Mouse (Mus musculus) kidney, adult 2 months (tissue): Measurements from ENCODE around the gene Rgl3. TPM values are rescaled to one million over a fixed set of nuclear protein-coding genes. Genes with fewer than 3 reads are reported as not detected.

Experiments used
- DNase-seq: peaks from one replicate; pipeline ENCODE4 v3.0.0; 2021
- H3K27ac ChIP-seq: fragments of 200-500 bp; 2 replicates; pipeline ENCODE4 v1.5.1; 2012; ENCODE audit warnings: low read depth, low read length, control low read depth, inconsistent platforms; ENCODE audit not compliant: insufficient read depth
- H3K27me3 ChIP-seq: fragments of 200-500 bp; replicated peaks from 2 replicates; pipeline ENCODE4 v1.6.1; 2012; ENCODE audit warnings: mild to moderate bottlenecking, moderate library complexity, low read length, inconsistent platforms; ENCODE audit not compliant: control insufficient read depth, insufficient read depth
- H3K36me3 ChIP-seq: fragments of 200-500 bp; 2 replicates; pipeline ENCODE4 v1.6.1; 2012; ENCODE audit warnings: mild to moderate bottlenecking, moderate library complexity, low read length, inconsistent platforms; ENCODE audit not compliant: control insufficient read depth, insufficient read depth
- H3K4me1 ChIP-seq: fragments of 200-500 bp; 2 replicates; pipeline ENCODE4 v1.6.1; 2011; ENCODE audit warnings: low read length; ENCODE audit not compliant: control insufficient read depth, insufficient read depth
- H3K4me3 ChIP-seq: fragments of 200-500 bp; 2 replicates; pipeline ENCODE4 v1.5.1; 2011; ENCODE audit warnings: mild to moderate bottlenecking, low read depth, low read length, control low read depth; ENCODE audit not compliant: insufficient read depth
- CTCF ChIP-seq: fragments of 200-500 bp; conservative IDR thresholded peaks from 2 replicates; pipeline ENCODE4 v1.5.1; 2011; ENCODE audit warnings: low read depth, mild to moderate bottlenecking, control low read depth, low read length, moderate library complexity, mixed read lengths; ENCODE audit not compliant: insufficient read depth, insufficient read length
- POLR2A ChIP-seq: fragments of 200-500 bp; IDR thresholded peaks from one replicate; pipeline ENCODE4 v1.6.1; 2011; ENCODE audit warnings: low read depth, low read length, control low read depth
- WGBS: fragments of 180-500 bp; shearing (Covaris S2); methylation state at CpG from one replicate; pipeline ENCODE4 v1.1.7; 2018; 5-methylcytosine and 5-hydroxymethylcytosine counted together
- polyA plus RNA-seq: library from polyadenylated mRNA; depleted of rRNA; stranded (reverse); fragments of >200 nt; gene quantifications from 2 replicates; pipeline ENCODE4 v1.2.3, GENCODE M21; 2012; rRNA removed

Gene Rgl3
- 88.2 and 111 TPM in 2 replicates for polyA plus RNA-seq

GRCm38 (mm10) chr9:21989230-21990110 lies at the start of gene Rgl3:
Rgl3 (minus strand) TSS chr9:21989446.
- peak; percentile 88 for DNase-seq
- 1% methylated on average over 42 of the region's 42 CpGs for WGBS
- H3K36me3 ChIP-seq, result no peaks in the 10 kb centered on the region
- H3K4me3 ChIP-seq, result peak within 1 kb of the TSS; percentile 92
- peaks cover 7% of the 10 kb centered on the region for H3K4me1 ChIP-seq
- TF ChIP-seq CTCF (no peak), POLR2A (peak; percentile 39)
- H3K27me3 ChIP-seq, result no peaks in the 10 kb centered on the region
- peak within 1 kb of the TSS; percentile 96 for H3K27ac ChIP-seq

GRCm38 (mm10) chr9:22037826-22038225 lies 48.6 kb upstream of the Rgl3 start:
- TF ChIP-seq POLR2A (no peak), CTCF (no peak)
- Histone ChIP-seq H3K4me1 (no peaks in the 10 kb centered on the region), H3K27me3 (no peaks in the 10 kb centered on the region), H3K36me3 (no peaks in the 10 kb centered on the region), H3K4me3 (no peak overlapping the region), H3K27ac (no peak overlapping the region)
- peak; percentile 41 for DNase-seq
- 57% methylated on average over 10 of the region's 10 CpGs for WGBS

DNA sequence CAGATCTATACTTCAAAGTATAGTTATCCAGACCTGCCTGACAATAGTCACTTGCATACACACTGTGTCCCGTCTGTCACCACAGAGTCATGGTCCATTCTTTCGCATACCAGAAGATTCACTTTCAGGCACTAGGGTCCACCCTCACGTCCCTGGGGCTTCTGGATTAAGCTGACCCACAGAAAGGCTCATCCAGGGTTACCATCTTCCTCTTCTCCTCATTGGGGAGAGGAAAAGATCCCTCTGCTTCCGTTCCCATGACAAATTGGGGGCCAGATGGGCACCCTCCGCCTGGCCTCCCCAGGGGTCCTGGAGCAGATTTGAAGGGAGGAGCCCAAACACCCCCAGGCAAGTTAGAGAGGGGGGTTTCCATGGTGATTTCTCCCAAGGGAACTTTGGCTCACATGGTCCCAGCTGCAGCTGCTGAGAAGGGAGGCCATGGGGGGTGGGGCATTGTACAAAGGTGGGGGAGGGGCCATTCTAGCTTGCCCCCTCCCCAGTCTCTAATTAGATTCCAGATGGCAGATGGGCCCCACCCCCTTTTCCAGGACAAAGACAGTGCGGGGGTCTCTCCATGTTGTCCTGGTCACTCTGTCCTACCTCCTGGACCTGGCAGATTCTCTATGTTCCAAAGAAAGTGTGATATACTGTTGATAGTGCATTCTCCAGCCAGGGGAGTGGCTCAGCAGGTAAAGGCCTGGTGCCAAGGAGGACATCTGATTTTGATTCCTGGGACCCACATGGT lies 46.2 kb upstream of the Rgl3 start:
- Histone ChIP-seq H3K4me1 (no peaks in the 10 kb centered on the region), H3K4me3 (no peak overlapping the region), H3K36me3 (no peaks in the 10 kb centered on the region), H3K27ac (no peak overlapping the region), H3K27me3 (no peaks in the 10 kb centered on the region)
- DNase-seq, result no peak
- WGBS, result 63% methylated on average over 6 of the region's 6 CpGs
- TF ChIP-seq POLR2A (no peak), CTCF (no peak)

DNA sequence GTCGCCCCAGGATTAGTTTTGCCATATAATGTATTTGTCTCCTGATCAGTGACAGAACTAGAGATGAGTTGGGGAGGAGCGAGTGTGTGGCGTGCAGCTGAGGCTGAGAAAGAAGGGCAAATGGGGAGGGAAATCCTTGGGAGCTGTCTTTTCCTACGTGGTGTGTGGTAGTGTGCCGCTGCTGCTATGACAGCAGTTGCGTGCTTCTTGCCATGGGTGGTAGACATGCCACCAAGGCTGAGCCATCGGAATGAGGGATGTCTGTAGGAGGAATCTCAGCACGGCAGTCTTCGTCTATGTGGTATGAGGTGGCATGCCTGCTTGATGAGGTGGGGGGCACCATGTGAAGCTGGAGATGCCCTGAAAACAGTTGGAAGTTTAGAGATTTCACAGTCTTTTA lies 41.1 kb upstream of the Rgl3 start:
- Histone ChIP-seq H3K36me3 (no peaks in the 10 kb centered on the region), H3K4me3 (no peak overlapping the region), H3K27me3 (no peaks in the 10 kb centered on the region), H3K27ac (no peak overlapping the region), H3K4me1 (no peaks in the 10 kb centered on the region)
- 93% methylated on average over 9 of the region's 9 CpGs for WGBS
- DNase-seq, result no peak
- no peak for TF ChIP-seq CTCF

DNA sequence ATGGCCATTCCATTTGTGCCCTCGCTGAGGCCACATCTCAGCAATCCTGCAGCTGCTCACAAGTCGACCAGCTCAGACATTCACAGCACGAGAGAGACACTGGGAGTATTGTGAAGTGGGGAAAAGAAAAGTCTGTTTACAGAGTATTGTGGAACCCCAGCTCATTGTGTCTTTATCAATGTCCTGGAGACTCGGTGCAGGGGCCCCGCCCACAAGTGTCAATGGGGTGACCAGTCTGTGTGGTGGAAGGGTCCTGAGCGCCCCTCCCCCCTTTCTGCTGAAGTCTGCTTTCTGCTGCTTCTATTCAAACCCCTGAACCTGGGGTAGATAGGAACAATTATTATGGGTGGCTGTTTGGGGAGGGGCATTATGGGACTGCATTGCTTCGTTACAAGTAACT lies 39.2 kb upstream of the Rgl3 start:
- no peaks in the 10 kb centered on the region for H3K36me3 ChIP-seq
- TF ChIP-seq POLR2A (no peak), CTCF (no peak)
- WGBS, result 65% methylated on average over 7 of the region's 7 CpGs
- no peaks in the 10 kb centered on the region for H3K4me1 ChIP-seq
- no peak overlapping the region for H3K27ac ChIP-seq
- no peak overlapping the region for H3K4me3 ChIP-seq
- DNase-seq, result no peak
- no peaks in the 10 kb centered on the region for H3K27me3 ChIP-seq

DNA sequence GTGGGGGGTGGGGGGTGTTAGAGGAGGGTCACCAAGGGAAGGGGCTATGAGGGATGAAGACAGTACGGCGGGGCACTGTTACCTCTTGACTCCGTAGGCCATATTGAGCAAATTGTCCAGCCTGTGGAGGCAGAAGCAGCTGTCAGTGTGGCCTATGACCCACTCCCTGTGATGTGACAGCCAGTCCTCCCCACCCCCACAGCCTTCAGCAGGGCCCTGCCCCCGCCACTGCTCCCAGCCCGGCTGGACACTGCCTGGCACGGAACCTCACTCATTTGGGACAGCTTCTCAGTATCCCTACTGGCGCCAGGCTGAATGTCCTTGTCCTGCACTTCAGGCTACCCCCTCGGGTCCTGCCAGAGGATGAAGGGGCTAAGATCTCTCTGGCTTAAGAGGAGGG lies 35.3 kb upstream of the Rgl3 start:
- Histone ChIP-seq H3K27me3 (no peaks in the 10 kb centered on the region), H3K36me3 (no peaks in the 10 kb centered on the region), H3K27ac (no peak overlapping the region), H3K4me3 (no peak overlapping the region), H3K4me1 (no peaks in the 10 kb centered on the region)
- TF ChIP-seq POLR2A, result no peak
- no peak for TF ChIP-seq CTCF
- DNase-seq, result no peak
- 46% methylated on average over 8 of the region's 8 CpGs for WGBS

DNA sequence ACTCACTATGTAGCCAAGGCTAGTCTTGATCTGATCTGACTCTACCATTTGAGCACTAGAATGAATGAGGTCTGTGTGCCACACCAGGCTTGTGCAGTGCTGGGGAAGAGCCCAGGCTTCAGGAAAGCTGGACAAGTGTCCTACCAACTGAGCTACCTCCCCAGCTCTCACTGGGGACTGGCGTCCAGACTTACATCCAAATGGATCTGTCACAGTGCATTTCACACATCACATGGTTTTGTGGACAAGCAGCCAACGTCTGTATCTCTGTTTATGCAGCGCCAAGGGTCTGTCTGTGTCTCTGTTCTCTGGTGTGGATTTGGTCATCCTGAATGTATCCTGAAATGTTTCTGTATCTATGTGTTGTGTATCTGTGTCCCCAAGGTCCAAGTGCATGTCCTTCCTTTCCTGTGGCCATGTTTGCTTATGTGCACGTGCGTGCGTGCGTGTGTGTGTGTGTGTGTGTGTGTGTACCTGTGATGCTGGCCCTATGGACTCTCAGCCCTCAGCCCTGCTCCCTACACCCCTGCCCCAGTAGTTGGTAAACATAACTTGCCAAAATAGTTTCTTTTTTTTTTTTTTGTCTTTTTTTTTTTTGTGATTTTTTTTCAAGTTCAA lies 28.1 kb upstream of the Rgl3 start:
- H3K4me1 ChIP-seq, result no peaks in the 10 kb centered on the region
- TF ChIP-seq CTCF, result no peak
- TF ChIP-seq POLR2A, result no peak
- no peak for DNase-seq
- H3K4me3 ChIP-seq, result no peak overlapping the region
- no peaks in the 10 kb centered on the region for H3K27me3 ChIP-seq
- WGBS, result 74% methylated on average over 7 of the region's 7 CpGs
- no peaks in the 10 kb centered on the region for H3K36me3 ChIP-seq
- H3K27ac ChIP-seq, result no peak overlapping the region
